Mouse (Mus musculus) lung, postnatal 25 days (tissue): ENCODE results near the gene Sdhc.

Experiments
- DNase-seq: peaks from one replicate; pipeline ENCODE4 v3.0.0; 2022; ENCODE audit warnings: low spot score

Gene Sdhc

DNA sequence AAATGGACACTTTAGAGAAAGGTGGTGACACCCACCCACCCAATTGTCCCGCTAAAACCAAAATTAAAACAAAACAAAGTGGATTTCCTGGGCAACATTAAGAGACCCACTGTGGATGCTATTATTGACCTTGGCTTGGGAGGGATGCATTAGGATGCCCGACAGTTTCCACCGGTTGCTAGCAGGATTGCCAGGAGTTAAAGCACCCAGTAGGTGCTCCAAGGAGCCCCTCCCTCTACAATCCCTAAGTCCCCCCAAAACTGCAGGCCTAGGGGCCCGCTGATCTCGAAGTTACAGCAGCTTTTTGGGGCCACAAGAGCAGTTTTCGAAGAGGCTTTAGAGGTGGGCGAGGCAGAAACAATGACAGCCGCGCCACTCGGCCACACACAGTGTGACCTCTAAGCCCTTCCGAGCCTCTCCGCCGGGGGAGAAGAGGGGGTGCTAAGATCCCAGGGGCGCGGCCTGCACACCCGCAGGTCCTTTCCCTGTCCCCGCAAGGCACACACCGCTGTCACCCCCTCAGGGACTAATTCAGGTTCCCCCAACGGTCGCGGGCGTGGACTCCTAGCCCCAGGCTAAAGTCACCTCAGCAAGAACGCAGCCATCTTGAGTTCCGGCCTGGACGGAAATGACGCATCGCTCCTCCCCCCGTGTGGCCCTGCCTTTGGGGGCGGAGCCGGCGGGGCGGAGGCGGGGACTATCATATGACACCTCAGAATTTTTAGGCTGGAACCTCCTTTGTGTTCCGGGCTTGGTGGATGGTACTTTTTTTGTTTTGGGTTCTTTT, at the start of gene Sdhc, which contains the start of gene Mpz:
TSS of gene Sdhc (minus strand) at position 630 of the 787 bp plus-strand sequence.
TSS of gene Mpz (plus strand) at position 738 of the 787 bp plus-strand sequence.
- DNase-seq, result peak; percentile 95

DNA sequence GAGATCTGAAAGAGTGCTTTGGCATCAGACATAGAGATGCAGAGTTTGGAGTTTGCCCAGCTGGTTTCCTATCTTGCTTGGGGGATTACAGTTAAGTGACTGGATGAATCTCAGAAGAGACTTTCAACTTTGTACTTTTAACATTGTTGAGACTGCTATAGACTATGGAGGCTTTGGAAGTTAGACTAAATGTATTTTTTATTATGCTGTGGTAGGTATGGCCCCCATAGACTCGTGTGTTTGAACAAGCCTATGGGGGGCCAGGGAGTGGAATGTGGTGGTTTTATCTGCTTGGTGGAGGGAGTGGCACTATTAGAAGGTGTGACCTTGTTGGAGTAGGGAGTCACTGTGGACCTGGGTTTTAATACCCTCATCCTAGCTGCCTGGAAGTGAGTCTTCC, 49.1 kb upstream of the Sdhc start:
- no peak for DNase-seq

DNA sequence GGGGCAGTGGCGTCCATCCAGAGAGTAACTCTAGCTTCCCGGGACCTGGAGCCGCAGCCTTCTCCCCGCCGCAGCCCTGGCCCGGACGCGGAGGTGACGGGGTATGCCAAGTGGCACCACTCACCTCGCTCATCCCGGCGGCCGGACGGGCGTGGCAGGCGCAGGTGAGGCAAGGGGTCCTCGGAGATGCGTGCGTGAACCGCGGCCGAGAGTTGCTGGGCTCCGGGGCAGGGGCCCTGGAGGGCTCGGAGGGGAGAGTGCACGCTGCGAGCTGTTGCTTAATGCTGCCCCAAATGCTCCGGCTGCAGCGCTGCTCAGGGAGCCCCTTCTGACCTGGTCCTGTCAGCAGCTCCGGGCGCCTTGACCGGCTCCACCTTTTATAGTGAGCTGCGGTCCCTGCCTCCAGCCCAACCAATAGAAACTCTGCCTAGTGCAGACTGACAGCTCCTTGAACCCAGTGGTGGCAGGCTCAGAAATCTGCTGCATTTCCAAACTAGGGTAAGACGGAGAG, 45.5 kb upstream of the Sdhc start, which contains the start of gene Pcp4l1:
TSS of gene Pcp4l1 (minus strand) at position 382 of the 511 bp plus-strand sequence.
- DNase-seq, result peak; percentile 68

DNA sequence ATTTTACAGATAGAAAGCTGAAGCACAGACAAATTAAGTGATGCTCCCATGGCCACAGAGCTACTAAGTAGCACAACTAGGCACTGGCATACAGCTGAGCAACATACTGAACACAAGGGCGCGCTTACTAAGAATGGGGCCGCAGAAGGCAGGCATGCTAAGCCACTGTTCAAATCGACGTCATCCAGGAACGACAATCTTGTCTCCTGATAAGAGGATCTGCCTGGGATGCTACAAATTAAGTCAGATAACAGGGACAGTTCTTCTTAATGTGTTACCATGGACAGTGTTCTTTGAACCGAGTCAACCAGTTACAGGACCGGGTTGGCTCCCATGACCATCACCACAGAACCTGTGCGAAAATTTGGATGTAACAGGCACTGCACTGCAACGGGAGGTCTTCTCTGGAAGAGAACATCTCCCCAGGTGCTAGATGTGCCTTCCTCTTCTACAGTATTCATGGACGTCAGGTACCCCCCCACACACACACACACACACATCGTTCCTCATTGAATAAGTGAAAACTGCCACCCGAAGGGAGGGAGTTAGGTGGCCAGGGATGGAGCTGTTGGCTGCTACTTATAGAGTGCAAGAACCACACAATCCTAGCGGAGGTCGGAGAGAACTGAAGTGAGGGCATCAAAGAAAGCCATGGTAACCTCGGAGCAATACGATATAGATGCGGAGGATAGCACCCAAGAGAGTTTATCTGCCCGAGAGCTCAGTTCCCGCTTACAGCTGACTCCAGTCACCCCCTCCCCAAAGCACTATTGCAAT, 44.8 kb upstream of the Sdhc start:
- no peak for DNase-seq

DNA sequence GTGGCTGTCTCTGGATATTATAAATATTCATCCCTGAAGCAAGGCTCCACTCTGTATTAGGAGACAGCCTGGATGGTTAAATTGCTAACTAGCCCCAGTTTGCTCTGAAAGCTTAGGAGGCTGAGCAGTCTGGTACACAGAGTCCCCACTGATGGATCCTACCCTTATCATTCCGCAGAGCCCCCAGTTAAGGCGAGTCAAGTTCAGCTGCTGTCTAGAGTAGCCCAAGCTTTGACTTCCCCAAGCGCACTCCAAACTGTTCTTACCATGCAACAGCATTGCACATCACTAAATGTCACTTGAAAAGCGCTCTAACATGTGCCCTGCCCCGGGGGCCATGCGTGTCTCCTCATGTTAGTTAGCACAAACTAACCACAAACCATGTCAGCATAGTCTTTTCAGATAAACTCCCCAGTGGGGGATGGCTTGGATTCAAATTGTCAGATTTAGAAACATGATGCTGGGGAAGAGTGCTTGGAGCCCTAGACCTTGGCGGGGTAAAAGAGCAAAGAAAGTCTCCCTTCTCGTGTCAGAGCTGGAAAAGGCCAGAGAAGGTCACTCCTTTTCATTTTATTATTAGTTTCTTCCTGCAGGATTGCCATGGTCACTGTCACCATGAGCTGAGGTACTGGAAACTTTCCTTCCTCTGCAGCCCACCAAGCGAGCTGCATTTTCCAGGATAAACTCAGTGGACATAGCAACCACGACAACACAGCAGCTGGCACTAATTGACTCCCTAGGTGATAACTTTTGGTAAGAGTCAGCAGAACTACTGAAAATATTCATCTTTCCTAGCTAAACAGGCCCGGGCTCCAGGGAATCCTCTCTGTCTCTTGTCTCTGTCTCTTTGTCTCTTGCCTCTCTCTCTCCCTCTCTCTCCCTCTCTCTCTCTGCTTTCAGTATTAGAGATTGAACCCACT, 43.8 kb upstream of the Sdhc start:
- DNase-seq, result no peak

DNA sequence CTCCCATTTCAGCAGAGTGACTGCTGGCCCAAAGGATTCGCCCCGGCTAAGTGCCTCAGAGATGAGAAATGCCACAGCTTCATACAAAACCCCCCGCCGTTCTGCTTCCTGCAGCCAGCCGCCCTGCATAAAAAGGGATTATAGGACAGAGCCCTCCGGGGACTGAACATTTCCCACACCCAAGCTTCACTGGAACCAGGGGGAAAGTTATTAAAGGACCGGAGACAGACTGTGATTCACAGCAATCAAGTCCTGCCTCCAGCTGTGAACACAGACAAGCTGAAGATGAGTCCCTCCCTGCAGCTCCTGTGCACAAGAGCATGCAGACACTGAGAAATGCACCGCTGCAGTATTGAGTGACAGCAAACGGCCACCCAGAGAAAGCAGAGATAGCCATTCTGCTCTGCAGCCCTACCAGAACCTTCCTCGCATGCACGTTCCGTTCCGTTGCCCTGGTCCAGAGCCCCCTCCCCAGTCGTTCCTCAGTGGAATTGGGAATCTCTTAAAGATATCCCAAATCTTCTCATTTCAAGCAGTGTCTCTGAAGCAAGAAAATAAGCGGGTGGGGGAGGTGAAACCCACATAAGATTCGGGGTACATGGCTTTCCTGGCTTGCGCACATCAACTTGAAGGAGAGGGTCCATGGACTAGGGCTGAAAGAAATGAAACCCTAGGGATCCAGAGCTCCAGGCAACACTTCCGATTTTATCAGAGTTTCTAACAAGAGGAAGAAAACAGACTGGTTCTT, 42.9 kb upstream of the Sdhc start:
- DNase-seq, result no peak

DNA sequence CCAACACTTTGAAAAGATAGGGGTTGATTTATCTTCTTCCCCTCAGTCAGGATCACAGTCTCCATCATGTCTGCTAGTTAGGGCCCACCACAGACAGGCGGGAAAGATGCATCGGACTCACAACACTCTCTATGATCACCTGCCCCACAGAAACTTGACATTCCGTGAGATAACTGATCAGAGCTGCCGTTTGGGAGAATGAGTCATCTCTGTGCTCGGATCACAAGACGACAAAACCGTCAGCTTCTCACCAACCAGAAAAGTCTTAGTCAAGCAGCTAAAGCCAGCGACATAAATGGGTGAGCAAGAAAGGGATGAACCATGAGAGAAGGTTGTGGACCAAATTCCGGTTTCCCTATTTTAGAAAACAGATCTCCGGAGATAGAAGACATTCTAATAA, 41.9 kb upstream of the Sdhc start:
- no peak for DNase-seq

DNA sequence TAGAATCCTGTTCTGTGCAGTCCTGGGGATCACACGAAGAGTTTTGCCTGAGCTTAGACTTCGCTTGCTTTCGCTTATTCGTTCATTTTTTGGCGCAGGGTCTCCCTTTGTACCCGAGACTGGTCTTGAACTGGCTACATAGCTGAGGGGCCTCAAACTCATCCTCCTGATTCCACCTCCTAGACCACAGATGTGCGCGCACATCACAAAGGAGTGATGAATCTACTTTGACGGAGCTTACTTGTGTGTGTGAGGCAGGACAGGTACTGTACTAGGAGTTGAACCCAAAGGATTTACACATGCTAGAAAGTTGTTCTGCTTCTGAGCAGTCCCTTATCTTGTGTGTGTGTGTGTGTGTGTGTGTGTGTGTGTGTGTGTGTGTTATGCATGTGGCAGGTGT, 40.4 kb upstream of the Sdhc start:
- DNase-seq, result no peak

DNA sequence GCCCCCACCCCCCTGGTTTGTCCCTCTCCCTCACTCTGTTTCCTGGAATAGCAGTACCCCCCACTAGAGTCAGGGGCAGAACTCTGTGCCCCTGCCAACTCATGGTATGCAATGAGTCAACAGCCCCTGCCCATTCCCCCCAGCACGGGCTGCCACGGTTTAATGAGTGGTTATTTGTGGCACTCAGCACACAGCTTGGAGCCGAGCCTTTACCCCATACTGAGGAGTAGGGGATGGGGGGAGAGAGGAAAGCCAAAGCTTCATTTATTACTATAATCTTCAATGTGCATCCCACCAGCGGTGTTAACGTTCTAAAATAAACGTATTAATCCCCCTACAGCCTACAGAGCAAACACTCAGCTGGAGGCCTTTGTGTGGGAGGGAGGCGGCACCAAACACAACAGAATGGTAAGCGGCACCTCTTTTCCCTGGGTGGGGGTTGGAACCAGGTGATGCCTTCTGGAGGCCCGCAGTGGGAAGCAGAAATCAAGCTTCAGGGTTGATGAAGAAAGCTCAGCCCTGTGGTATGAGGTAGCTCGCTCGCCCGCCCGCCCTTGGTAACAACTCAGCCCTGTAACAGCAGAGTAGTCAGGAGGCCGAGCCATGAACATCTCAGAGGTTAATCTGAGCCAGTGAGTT, 39.2 kb upstream of the Sdhc start:
- no peak for DNase-seq

DNA sequence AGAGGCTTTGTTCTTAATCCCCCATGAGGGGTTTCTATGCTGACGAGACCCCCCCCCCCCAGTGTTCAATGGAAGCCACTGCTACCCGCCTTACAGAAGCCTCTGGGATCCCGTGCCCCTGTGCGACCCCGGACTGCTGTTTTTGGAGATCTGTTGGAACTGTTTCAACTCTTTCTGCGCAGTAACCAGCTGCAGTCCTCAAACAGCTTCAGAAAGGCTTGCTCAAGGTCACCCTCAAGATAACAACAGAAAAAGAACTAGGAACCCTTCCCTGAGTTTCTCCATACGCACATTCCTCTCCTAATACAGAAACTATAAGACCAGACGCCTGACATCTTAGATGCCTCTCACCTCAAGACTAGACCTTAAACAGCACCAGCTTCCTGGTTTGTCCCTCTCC, 38.6 kb upstream of the Sdhc start:
- no peak for DNase-seq

DNA sequence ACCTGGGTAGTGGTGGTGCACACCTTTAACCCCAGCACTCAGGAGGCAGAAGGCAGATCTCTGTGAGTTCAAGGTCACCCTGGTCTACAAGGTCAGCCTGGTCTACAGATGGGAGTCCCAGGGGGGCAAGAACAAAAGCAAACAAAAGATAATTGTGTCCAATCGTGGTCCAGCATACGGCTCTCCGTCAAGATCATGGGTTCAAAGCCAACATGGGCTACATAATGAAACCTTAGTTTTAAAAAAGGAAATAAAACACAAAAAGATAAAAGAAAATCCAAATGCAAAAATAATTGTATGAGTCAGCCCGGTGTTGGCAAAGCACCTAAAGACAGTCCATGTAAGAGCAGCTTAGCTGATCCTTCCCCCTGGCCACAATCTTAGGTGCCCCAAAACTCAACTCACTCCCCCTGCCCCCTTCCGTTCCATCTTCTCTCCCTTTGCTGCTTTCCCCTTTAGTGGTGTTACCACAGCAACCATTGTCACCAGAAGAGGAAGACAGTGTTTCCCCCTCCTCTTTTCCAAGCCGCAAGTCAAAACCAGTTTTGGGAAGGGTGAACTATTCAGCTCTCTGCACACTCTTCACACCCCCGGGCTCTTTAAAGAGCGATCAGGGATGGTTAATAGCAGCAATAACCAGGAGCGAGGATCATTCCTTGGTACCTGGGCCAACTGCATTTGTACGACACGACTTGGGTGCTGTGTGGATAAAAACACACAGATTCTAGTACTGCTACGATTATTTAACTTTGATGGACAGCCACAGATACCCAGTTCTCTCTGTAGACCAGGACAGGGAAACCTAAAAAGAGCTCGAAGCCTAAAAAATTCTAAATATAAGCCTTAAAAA, 37.7 kb upstream of the Sdhc start:
- no peak for DNase-seq

DNA sequence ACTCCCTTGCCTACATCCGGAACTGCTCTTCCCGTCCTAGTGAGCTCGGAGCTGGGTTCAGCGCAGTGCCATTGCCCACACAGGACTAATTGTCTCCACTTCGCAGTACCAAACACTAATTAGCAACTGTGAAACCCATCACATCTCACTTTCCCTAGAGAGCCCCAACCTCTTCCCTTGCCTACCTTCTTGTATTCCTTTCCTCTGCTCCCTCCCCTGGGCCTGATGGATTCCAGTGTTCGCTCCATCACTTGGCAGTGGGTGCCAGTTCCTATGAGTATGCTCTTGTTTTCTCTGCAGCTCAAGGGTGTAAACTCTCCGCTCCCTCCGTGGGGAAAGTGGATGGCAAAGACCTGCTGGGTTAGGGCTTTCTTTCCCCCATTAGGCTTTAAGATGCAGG, 35.3 kb upstream of the Sdhc start:
- no peak for DNase-seq

DNA sequence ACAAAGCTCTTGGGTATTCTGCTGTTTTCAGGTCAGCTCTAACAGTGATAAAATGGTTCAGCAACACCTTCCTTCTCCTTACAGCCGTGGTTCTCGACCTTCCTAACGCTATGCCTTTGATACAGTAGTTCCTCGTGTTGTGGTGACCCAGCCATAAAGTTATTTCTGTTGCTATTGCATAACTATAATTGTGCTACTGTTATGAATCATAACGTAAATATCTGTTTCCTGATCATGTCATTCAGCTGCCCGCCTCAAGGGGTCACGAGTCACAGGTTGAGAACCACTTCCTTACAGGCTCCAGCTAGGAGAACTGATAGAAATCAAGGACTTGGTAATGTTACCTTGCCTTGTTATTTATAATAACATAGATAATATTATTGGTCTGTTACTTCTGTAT, 33.9 kb upstream of the Sdhc start:
- peak; percentile 83 for DNase-seq

DNA sequence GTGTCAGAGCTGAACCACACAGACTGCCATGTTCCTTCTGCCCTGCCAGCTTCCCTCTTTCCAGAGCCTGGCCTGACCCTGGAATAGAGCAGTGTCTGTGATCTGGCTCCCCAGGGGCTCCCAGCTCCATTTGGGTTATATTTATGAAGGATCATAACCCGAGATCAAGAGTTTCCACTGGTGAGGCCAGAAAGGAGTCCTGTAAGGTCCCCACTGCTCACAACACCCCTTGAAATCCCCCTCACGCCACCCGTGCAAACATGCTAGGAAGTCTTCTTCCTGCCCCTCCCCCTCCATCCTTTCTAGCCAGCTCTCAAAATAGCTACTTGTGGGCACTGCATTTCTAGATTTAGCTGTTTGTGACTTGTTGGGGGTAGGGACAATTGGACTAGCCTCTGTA, 33.2 kb upstream of the Sdhc start:
- no peak for DNase-seq

DNA sequence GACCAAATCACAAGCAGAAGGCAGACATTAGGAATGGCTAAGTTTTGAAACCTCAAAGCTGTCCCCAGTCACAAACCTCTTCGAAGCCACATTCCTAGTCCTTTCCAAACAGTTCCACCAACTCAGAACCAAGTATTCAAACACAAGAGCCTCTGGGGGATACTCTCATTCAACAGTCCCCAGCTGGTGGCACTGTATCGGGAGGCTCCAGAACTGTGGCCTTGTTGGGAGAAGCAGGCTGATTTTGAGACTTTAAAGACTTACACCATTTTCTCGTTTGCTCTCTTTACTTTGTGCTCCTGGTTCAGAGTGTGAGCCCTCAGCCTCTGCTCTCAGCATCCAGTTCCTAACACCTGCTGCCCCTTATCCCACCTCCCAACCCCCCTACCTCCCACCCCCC, 32.6 kb upstream of the Sdhc start:
- DNase-seq, result no peak

DNA sequence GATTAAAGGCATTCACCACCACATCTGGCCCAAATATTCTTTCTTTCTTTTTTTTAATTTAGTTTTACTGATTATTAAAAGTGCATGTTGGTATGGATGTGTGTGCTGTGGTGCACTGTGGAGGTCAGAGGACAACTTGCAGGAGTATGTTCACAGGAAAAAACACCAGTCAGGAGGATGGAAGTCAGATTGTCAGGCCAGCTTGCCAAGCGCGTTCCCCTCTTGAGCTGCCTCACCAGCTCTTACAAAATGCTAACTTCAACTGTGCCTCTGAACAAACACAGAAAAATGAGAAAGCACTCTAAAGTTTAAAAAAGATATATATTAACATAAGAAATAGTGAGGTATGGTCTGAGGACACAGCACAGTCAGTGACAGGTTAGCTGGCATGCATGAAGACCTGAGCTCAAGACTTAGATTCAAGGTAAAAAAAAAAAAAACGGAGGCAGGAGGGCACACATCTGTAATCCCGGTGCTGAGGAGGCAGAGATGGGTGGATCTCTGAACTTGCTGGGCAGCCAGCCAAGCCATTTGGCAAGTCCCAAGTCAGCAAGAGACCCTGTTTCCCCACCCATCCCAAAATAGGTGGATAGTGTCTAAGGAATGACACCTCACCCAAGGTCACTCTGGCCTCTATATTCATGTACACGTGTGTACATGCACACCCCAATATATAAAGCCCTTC, 29.2 kb upstream of the Sdhc start:
- DNase-seq, result no peak

DNA sequence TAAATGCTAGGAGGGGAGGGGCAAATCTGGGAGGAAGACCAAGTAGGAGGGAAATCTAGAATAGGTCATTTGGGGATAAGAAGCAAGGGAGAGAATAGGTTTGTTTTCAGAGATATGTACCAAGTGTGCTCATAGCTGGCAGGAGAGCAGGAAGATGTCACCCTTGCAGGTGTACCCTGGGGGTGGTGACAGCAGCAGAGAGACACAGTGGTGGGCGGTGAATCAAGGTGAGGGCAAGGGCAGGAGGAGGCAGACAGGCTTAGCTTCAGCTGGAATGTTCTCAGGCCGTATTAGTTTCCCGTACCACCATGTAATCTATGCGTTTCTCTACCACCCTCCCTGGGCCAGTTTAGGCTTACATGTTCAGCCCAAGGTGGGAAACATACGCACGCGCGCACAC, 22.4 kb upstream of the Sdhc start:
- no peak for DNase-seq

DNA sequence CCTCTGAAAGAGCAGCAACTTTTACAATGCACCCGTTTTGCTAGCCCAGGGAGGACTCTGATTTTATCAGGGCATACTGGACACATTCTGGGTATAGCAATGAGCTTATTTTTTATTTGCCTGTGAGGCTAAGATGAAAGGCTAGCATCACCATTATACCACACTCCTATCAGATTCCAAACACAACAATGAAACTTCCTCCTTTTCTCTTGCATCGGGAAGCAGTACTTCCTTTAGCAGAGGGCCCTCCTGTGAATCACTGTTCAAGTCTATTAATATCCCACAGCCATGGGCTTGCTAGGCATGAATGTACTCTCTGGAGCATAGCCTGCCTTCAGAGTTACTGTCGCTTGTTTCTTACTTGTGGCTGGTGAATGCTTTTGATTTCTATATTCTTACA, 20.7 kb upstream of the Sdhc start:
- DNase-seq, result peak; percentile 57

DNA sequence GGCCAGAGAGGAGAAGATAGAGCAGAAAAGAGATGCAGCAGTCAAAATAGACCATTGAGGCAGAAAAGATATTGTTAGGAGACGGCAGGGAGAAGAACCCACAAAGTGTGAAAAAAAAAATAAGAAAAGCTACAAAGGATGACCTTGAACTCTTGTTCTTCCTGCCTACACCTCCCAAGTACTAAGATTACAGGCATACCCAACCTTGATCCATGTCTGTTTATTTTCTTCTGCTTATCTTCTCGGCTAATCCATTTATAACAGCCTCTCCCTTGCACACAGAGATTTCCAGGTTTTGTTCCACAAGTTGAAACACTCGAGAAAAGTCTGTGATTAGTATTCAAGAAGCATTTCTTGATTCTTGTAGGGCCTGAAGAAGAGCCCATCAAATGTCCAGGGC, 19.5 kb upstream of the Sdhc start:
- no peak for DNase-seq
